Mouse (Mus musculus) MEL-GATA-1-ER (cell line): ENCODE measurements around the gene Zfp652.

Experiments
- DNase-seq: peaks from one replicate; pipeline ENCODE4 v3.0.0-alpha.2; 2012; ENCODE audit warnings: low read depth; ENCODE audit errors: extremely low read depth

The Zfp652 gene

GRCm38 (mm10) chr11:95764806-95765205 lies 52.3 kb downstream of the Zfp652 start:
- no peak for DNase-seq

- DNase-seq, result no peak
Measured at GRCm38 (mm10) chr11:95765334-95765733, 52.9 kb downstream of the Zfp652 start.

GRCm38 (mm10) chr11:95768244-95768643 lies 55.8 kb downstream of the Zfp652 start:
- DNase-seq, result no peak

GRCm38 (mm10) chr11:95769208-95769607 lies 56.7 kb downstream of the Zfp652 start:
- no peak for DNase-seq

- no peak for DNase-seq
Measured at GRCm38 (mm10) chr11:95770720-95771364, 58.4 kb downstream of the Zfp652 start.

GRCm38 (mm10) chr11:95771665-95772064 lies 59.2 kb downstream of the Zfp652 start:
- no peak for DNase-seq

GRCm38 (mm10) chr11:95773264-95773663 lies 60.8 kb downstream of the Zfp652 start:
- no peak for DNase-seq

- peak; percentile 73 for DNase-seq
Measured at GRCm38 (mm10) chr11:95777323-95778297, 65.1 kb downstream of the Zfp652 start.

- DNase-seq, result no peak
Measured at GRCm38 (mm10) chr11:95778831-95779251, 66.4 kb downstream of the Zfp652 start.

- DNase-seq, result no peak
Measured at GRCm38 (mm10) chr11:95779366-95779765, 66.9 kb downstream of the Zfp652 start.

- no peak for DNase-seq
Measured at GRCm38 (mm10) chr11:95780480-95780879, 68.0 kb downstream of the Zfp652 start.

GRCm38 (mm10) chr11:95781557-95781956 lies 69.1 kb downstream of the Zfp652 start:
- no peak for DNase-seq

GRCm38 (mm10) chr11:95783457-95783856 lies 71.0 kb downstream of the Zfp652 start:
- no peak for DNase-seq

GRCm38 (mm10) chr11:95783958-95784357 lies 71.5 kb downstream of the Zfp652 start:
- no peak for DNase-seq

- no peak for DNase-seq
Measured at GRCm38 (mm10) chr11:95785675-95786074, 73.2 kb downstream of the Zfp652 start.

GRCm38 (mm10) chr11:95786511-95786910 lies 74.0 kb downstream of the Zfp652 start:
- no peak for DNase-seq

GRCm38 (mm10) chr11:95789451-95789891 lies 77.0 kb downstream of the Zfp652 start:
- DNase-seq, result no peak

- DNase-seq, result no peak
Measured at GRCm38 (mm10) chr11:95791787-95792186, 79.3 kb downstream of the Zfp652 start.

GRCm38 (mm10) chr11:95792950-95793509 lies 80.6 kb downstream of the Zfp652 start:
- DNase-seq, result no peak

- no peak for DNase-seq
Measured at GRCm38 (mm10) chr11:95794201-95794600, 81.7 kb downstream of the Zfp652 start.

GRCm38 (mm10) chr11:95795582-95795981 lies 83.1 kb downstream of the Zfp652 start:
- DNase-seq, result no peak

- DNase-seq, result no peak
Measured at GRCm38 (mm10) chr11:95805010-95805409, 92.5 kb downstream of the Zfp652 start.
